Mouse (Mus musculus): Measurements from ENCODE around the gene Xirp1.

GRCm38 (mm10) chr9:120016956-120017355 lies 6.4 kb downstream of the Xirp1 start:
- TF ChIP-seq CTCF (IDR thresholded peaks at IDR 0.05; ENCODE audit: low read depth) (no peak), EP300 (optimal IDR thresholded peaks at IDR 0.05) (no peak)
